Mouse (Mus musculus) lung, postnatal 0 days (tissue): ENCODE measurements at regions not wholly inside any gene's neighbourhood (a gene's known extent, or its start where the extent isn't known, plus 50 kb on each side); places are given as distances from the start of the nearest gene placed in this dataset.

Experiments
- CTCF ChIP-seq: IDR thresholded peaks from 2 replicates; pipeline ENCODE4 v1.5.1; 2016; ENCODE audit warnings: antibody characterized with exemption, mild to moderate bottlenecking
- EP300 ChIP-seq: IDR thresholded peaks from 2 replicates; pipeline ENCODE4 v1.6.1; 2016; ENCODE audit warnings: antibody characterized with exemption, mild to moderate bottlenecking, control low read depth

DNA sequence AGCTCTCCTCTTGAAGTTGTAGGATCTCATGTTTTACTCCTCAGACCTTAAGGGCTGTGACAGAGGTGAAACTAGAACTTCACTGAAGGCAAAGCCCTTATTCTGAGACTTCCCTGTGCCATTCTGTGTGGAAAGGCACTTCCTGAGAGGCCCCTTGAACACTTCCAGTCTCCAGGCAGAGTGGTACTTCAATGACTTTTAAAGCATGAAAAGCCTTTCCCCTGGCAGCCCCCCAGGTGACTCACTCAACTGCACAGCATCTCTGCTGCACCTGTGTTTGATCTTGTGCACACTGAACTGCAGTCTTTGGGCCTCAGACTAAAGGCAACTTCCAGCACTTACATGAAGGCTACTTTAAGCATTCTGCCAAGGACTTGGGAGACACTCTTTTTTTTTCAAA, 1458.7 kb upstream of the Gm7489 start:
- TF ChIP-seq CTCF = no peak
- TF ChIP-seq EP300 = peak; percentile 59
